In genomic region chr6:55234636-55235035, GRCm38 (mm10) we compare ENCODE assay signal across 24 mouse cellular contexts. TPM values are rescaled to one million over a fixed set of nuclear protein-coding genes. Genes with fewer than 3 reads are reported as not detected.
DNase-seq lines count a peak whose midpoint lies in the region; ATAC-seq and TF ChIP-seq lines count a peak whose summit lies in the region.
"Had no signal": no experiment of that assay in that cellular context is flagged by ENCODE, and none has a peak within 500 bp of the region (broad histone marks: within the 10 kb centered on the region; RNA-seq: fewer than 3 reads in every experiment).

No protein-coding gene starts in this region.

- H3K4me3 ChIP-seq in bone marrow, adult 2 months (replicated peaks; ENCODE audit: control insufficient read depth, low read depth, low read length): peak overlapping the region; percentile 52
- H3K4me3 ChIP-seq in liver, embryonic 11.5 days (ENCODE audit: low read depth, low read length): no peak overlapping the region
- H3K4me3 ChIP-seq: embryonic facial prominence, embryonic 12.5 days; heart, embryonic 10.5 days; hindbrain, embryonic 12.5 days; layer of hippocampus, adult 2 months; limb, embryonic 10.5 days; neural tube, embryonic 15.5 days had no signal

- H3K4me2 ChIP-seq in liver, embryonic 11.5 days: no peak overlapping the region
- H3K4me2 ChIP-seq: embryonic facial prominence, embryonic 12.5 days; hindbrain, embryonic 12.5 days; neural tube, embryonic 15.5 days had no signal

- TF ChIP-seq POLR2A in bone marrow, adult 2 months (IDR thresholded peaks at IDR 0.05; ENCODE audit: borderline replicate concordance, control insufficient read depth, low read depth, low read length): no peak

- no peak overlapping the region for H3K9ac ChIP-seq in liver, embryonic 11.5 days (ENCODE audit: low read depth, low read length)
- H3K9ac ChIP-seq: embryonic facial prominence, embryonic 12.5 days; forebrain, postnatal 0 days; hindbrain, embryonic 12.5 days; neural tube, embryonic 15.5 days had no signal

- peak; percentile 60 for ATAC-seq in liver, embryonic 11.5 days (replicated peaks; ENCODE audit: low FRiP score)
- 0 out of 2 replicates have a peak, but pooled peaks have one; percentile 12 for ATAC-seq in megakaryocyte, adult 5-6 weeks (ENCODE audit: poor library complexity, severe bottlenecking)
- ATAC-seq: forebrain, postnatal 0 days had no signal

- intact Hi-C loops in heart, postnatal 14 days (cut with DNase I): no loop called here

- peak; percentile 55 for DNase-seq in c-Kit-positive CD71-positive TER-119-negative erythroid progenitor cells, embryonic 14.5 days (ENCODE audit: low read depth)
- DNase-seq in liver, embryonic 11.5 days (ENCODE audit: low spot score): no peak
- no peak for DNase-seq in left cerebral cortex, adult 11 months (ENCODE audit: low spot score)
- no peak for DNase-seq in heart, postnatal 14 days
- DNase-seq in retina, postnatal 1 day: no peak
- DNase-seq: adrenal gland, adult 8-10 months; cerebellum, adult 8-10 months; forebrain, postnatal 0 days; gastrocnemius, postnatal 36 days; kidney, adult 2 months; kidney, postnatal 14 days; lung, adult 18-20 months; midbrain, embryonic 14.5 days; right cerebral cortex, postnatal 25 days had no signal

- no peaks in the 10 kb centered on the region for H3K27me3 ChIP-seq in liver, embryonic 11.5 days (replicated peaks; ENCODE audit: control insufficient read depth, insufficient read depth, low read length)
- H3K27me3 ChIP-seq: embryonic facial prominence, embryonic 12.5 days; hindbrain, embryonic 12.5 days; neural tube, embryonic 15.5 days had no signal

- peaks cover 1% of the 10 kb centered on the region for H3K4me1 ChIP-seq in bone marrow, adult 2 months (ENCODE audit: control insufficient read depth, insufficient read depth, low read length)
- H3K4me1 ChIP-seq in liver, embryonic 11.5 days (replicated peaks; ENCODE audit: control insufficient read depth, insufficient read depth, low read length): peaks cover 11% of the 10 kb centered on the region; the same call in 1 of the 2 replicates
- H3K4me1 ChIP-seq: embryonic facial prominence, embryonic 12.5 days; hindbrain, embryonic 12.5 days; limb, embryonic 10.5 days had no signal

- H3K9me3 ChIP-seq in liver, embryonic 11.5 days (ENCODE audit: control insufficient read depth, low read length): no peaks in the 10 kb centered on the region
- H3K9me3 ChIP-seq: embryonic facial prominence, embryonic 12.5 days; heart, embryonic 10.5 days; hindbrain, embryonic 12.5 days; limb, embryonic 10.5 days; neural tube, embryonic 15.5 days had no signal

- WGBS in bone marrow, adult 2 months: 57% methylated on average over 6 of the region's 6 CpGs
- 64% methylated on average over 6 of the region's 6 CpGs for WGBS in liver, embryonic 11.5 days

- TF ChIP-seq CTCF in bone marrow, adult 2 months (IDR thresholded peaks at IDR 0.05; ENCODE audit: control insufficient read depth, insufficient read depth, low read length): no peak

- no peak overlapping the region; the same call in 1 of the 2 replicates for H3K27ac ChIP-seq in bone marrow, adult 2 months (ENCODE audit: control insufficient read depth, insufficient read depth, low read depth, low read length, poor library complexity)
- H3K27ac ChIP-seq in liver, embryonic 11.5 days (ENCODE audit: low read depth, low read length): no peak overlapping the region
- H3K27ac ChIP-seq: embryonic facial prominence, embryonic 12.5 days; heart, embryonic 10.5 days; hindbrain, embryonic 12.5 days; layer of hippocampus, adult 2 months; limb, embryonic 10.5 days; macrophage; neural tube, embryonic 15.5 days had no signal

- H3K36me3 ChIP-seq in liver, embryonic 11.5 days (ENCODE audit: control insufficient read depth, insufficient read depth, low read length): no peaks in the 10 kb centered on the region
- H3K36me3 ChIP-seq: heart, embryonic 10.5 days had no signal

RNA-seq across cellular contexts. Expression of gene Mindy4, which starts 31.5 kb away (rescaled TPM):
- 0.68 and 3.0 TPM in 2 replicates for polyA plus RNA-seq in bone marrow, adult 2 months (2011; ENCODE audit: insufficient read depth, insufficient read length, low replicate concordance, missing spikeins)
- 5.6 and 6.9 TPM in 2 replicates for polyA plus RNA-seq in liver, embryonic 11.5 days (2014; fragmentation: Nextera tagmentation; extraction: Ambion mirVana)
- total RNA-seq in megakaryocyte, adult 5-6 weeks (2015): 0.27 and 0.54 TPM in 2 replicates
- total RNA-seq in megakaryocyte, adult 5-6 weeks (2017): 0.26 and 1.1 TPM in 2 replicates
- total RNA-seq in heart, postnatal 14 days (2021): 1 to 10 TPM; 3.7 to 4.9 TPM

RNA-seq across cellular contexts. Expression of gene Inmt, which starts 59.8 kb away (rescaled TPM):
- polyA plus RNA-seq in bone marrow, adult 2 months (2011; ENCODE audit: insufficient read depth, insufficient read length, low replicate concordance, missing spikeins): 2.4 and 14.7 TPM in 2 replicates
- polyA plus RNA-seq in liver, embryonic 11.5 days (2014; fragmentation: Nextera tagmentation; extraction: Ambion mirVana): 0.58 and 1.0 TPM in 2 replicates
- not detected in 2 replicates for total RNA-seq in megakaryocyte, adult 5-6 weeks (2015)
- total RNA-seq in megakaryocyte, adult 5-6 weeks (2017): not detected in 2 replicates
- total RNA-seq in heart, postnatal 14 days (2021): 1 to 10 TPM in 1 of 2 experiments, under 1 TPM in 1; 0.68 to 4.2 TPM
- total RNA-seq: forebrain, postnatal 0 days had no signal
- polyA plus RNA-seq: forebrain, postnatal 0 days; heart, postnatal 0 days; hindbrain, embryonic 12.5 days; macrophage; midbrain, embryonic 14.5 days; neural tube, embryonic 15.5 days had no signal
